Mouse (Mus musculus) small intestine, adult 2 months (tissue): Measurements from ENCODE around the gene Mrtfa.

ENCODE experiments used
- CTCF ChIP-seq: fragments of 200-500 bp; IDR thresholded peaks from 2 replicates; pipeline ENCODE4 v1.5.1; 2012; ENCODE audit warnings: low read depth, mild to moderate bottlenecking, control low read depth, inconsistent platforms, low read length, moderate library complexity, mixed read lengths; ENCODE audit not compliant: insufficient replicate concordance, insufficient read length; ENCODE audit errors: extremely low read depth
- POLR2A ChIP-seq: fragments of 200-500 bp; IDR thresholded peaks from 2 replicates; pipeline ENCODE4 v1.6.1; 2012; ENCODE audit warnings: low read depth, mild to moderate bottlenecking, control low read depth, inconsistent platforms, low read length, moderate library complexity

GRCm38 (mm10) chr15:81226796-81227195 lies 36.2 kb upstream of the Mrtfa start:
- TF ChIP-seq POLR2A (no peak), CTCF (no peak)
